Mouse (Mus musculus) heart, embryonic 10.5 days (tissue): ENCODE results near the gene Ccdc170. TPM values are rescaled to one million over a fixed set of nuclear protein-coding genes. Genes with fewer than 3 reads are reported as not detected.
"Not testable (repeated sequence)": the region's sequence is repeated elsewhere in the genome, so short reads cannot be mapped to it uniquely, and the experiment has no call there.

ENCODE experiments used
- DNase-seq: peaks from one replicate; pipeline ENCODE4 v3.0.0-alpha.2; 2017; ENCODE audit warnings: low spot score
- H3K27ac ChIP-seq: fragments of 300-500 bp; sonication (generic); 2 replicates; pipeline ENCODE4 v1.5.1; 2016; ENCODE audit warnings: mild to moderate bottlenecking
- H3K27me3 ChIP-seq: fragments of 300-500 bp; sonication (generic); 2 replicates; pipeline ENCODE4 v1.6.1; 2016; ENCODE audit warnings: mild to moderate bottlenecking; ENCODE audit not compliant: poor library complexity, insufficient read depth, severe bottlenecking
- H3K36me3 ChIP-seq: fragments of 300-500 bp; sonication (generic); 2 replicates; pipeline ENCODE4 v1.6.1; 2016; ENCODE audit warnings: mild to moderate bottlenecking, moderate library complexity
- H3K4me1 ChIP-seq: fragments of 300-500 bp; sonication (generic); 2 replicates; pipeline ENCODE4 v1.6.1; 2016; ENCODE audit warnings: mild to moderate bottlenecking
- H3K4me3 ChIP-seq: fragments of 300-500 bp; sonication (generic); 2 replicates; pipeline ENCODE4 v1.5.1; 2016; ENCODE audit warnings: mild to moderate bottlenecking, moderate library complexity
- H3K9me3 ChIP-seq: fragments of 300-500 bp; sonication (generic); 2 replicates; pipeline ENCODE4 v1.6.1; 2016; ENCODE audit warnings: mild to moderate bottlenecking, moderate library complexity
- WGBS: fragments of 180-500 bp; shearing (Covaris S2); methylation state at CpG from one replicate; pipeline ENCODE4 v1.1.7; 2016; 5-methylcytosine and 5-hydroxymethylcytosine counted together
- polyA plus RNA-seq: library from polyadenylated mRNA; unstranded; fragments of >200 nt; fragmentation: Nextera tagmentation; extraction: Ambion mirVana; gene quantifications from 2 replicates; pipeline ENCODE4 v1.2.1, GENCODE M21; 2016

Gene Ccdc170
- polyA plus RNA-seq: 0.10 TPM in 1 of 2 replicates, not detected in the other

- Histone ChIP-seq H3K27ac (no peak within 1 kb of the TSS), H3K4me3 (no peak within 1 kb of the TSS), H3K36me3 (no peaks in the 10 kb centered on the region), H3K27me3 (no peaks in the 10 kb centered on the region), H3K9me3 (no peaks in the 10 kb centered on the region), H3K4me1 (peaks cover 5% of the 10 kb centered on the region)
- WGBS: 39% methylated on average over 11 of the region's 11 CpGs
- no peak for DNase-seq
Observed at GRCm38 (mm10) chr10:4482355-4482754, at the start of gene Ccdc170. Gene Ccdc170 (plus strand): TSS chr10:4482502.

DNA sequence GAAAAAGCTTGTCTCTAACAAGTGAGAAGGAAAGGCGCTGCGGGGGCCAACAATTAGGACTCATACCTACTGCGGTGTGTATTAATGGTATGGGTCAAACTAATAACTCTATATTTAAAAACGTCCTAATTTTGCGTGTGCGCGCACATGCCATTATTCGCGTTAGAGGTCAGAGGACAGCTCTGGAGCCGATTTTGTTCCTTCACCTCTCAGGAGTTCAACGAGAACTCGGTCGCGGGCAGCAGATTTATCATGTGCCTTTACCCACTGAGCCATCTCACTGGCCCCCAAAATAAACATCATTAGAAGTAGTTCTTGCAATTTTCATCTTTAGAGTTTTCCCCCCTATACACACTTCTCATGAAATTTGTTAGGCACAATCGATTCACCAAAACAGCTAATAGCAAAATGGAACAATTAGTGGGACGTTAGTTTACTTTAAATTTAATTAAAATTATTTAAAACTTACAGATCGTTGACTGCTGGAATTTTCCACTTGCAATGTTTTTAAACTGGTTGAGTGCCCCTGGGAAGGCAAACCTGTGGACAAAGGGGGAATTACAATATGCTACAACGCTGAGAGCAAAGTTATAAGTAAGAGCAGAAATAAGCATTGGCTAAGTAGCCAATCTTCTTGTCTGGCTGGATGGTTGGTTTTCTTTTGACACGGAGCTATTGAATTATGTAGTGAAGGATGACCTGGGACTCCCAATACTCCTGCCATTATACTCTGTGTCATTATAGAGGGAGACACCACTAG, 49.1 kb upstream of the Ccdc170 start:
- H3K9me3 ChIP-seq: no peaks in the 10 kb centered on the region
- H3K27me3 ChIP-seq: no peaks in the 10 kb centered on the region
- H3K27ac ChIP-seq: peak overlapping the region; percentile 93
- DNase-seq: no peak
- WGBS: 13% methylated on average over 19 of the region's 19 CpGs
- H3K36me3 ChIP-seq: peaks cover 27% of the 10 kb centered on the region
- peak overlapping the region; percentile 77 for H3K4me3 ChIP-seq
- H3K4me1 ChIP-seq: peaks cover 11% of the 10 kb centered on the region; the same call in 1 of the 2 replicates

DNA sequence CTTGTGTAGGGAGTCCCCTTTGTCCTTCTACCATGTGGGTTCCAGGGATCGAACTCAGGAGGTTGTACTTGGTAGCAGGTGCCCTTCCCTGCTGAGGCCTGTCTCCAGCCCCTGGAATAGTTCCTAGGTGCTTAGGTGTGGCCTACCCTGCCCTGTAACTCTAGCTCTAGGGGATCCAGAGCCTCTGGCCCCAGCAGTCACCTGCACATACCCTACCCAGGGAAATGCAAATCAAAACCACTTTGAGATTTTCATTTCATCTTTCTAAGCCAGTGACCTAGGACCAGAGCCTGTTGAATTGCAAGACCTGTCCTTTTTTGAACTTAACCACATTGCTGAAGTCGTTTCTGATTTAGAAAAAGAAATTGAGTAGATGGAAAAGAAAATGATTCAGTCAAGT, 48.4 kb upstream of the Ccdc170 start:
- H3K4me3 ChIP-seq, H3K9me3 ChIP-seq, H3K27ac ChIP-seq, DNase-seq, H3K27me3 ChIP-seq: not testable (repeated sequence)
- Histone ChIP-seq H3K36me3 (peaks cover 27% of the 10 kb centered on the region), H3K4me1 (peaks cover 11% of the 10 kb centered on the region; the same call in 1 of the 2 replicates)
- 87% methylated on average over 2 of the region's 2 CpGs for WGBS

DNA sequence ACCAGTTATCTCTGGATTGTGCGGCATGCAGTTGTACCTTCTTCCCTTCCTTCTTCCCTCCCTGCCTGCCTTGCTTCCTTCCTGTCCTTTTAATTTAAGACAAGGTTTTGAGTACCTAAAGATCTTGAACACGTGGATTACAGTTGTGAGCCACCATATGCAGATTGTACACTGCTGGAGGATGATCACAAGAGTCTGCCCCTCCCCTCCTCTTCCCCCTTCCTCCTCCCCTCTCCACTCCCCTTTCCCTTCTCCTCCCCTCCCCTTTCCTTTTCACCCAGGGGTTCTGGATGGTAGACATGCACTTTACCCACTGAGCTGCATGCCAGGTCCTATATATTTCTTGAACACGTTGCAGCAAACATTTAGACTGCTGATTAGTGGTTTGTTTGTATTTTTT, 46.9 kb upstream of the Ccdc170 start:
- peaks cover 38% of the 10 kb centered on the region for H3K36me3 ChIP-seq
- no peak for DNase-seq
- WGBS: 90% methylated on average over 3 of the region's 3 CpGs

DNA sequence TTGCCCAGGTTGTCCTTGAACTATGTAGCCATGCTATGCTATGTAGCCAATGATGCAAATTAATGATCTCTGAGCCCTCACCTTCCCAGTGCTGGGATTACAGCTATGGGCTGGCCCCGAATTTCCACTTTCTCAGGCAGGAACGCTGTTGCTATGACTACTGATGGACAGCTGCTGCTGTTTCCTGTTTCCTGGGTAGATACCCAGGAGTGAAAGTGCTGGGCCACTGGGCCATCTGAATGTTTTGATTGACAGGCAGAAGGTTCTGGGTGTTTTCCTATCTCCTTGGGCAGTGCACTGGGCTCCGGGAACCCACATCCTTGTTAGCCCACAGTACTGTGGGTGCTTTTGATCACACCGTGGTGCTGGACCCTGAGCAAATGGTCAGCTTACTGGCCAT, 25.9 kb upstream of the Ccdc170 start:
- H3K9me3 ChIP-seq: no peaks in the 10 kb centered on the region
- H3K4me3 ChIP-seq: no peak overlapping the region
- DNase-seq: no peak
- H3K36me3 ChIP-seq: peaks cover 48% of the 10 kb centered on the region
- H3K4me1 ChIP-seq: no peaks in the 10 kb centered on the region
- no peak overlapping the region for H3K27ac ChIP-seq
- H3K27me3 ChIP-seq: no peaks in the 10 kb centered on the region
- WGBS: 63% methylated on average over 4 of the region's 4 CpGs

More for the DNA sequence above, 46.9 kb upstream of the Ccdc170 start:
- no peaks in the 10 kb centered on the region for H3K27me3 ChIP-seq
- no peaks in the 10 kb centered on the region for H3K9me3 ChIP-seq
- peaks cover 9% of the 10 kb centered on the region; the same call in 1 of the 2 replicates for H3K4me1 ChIP-seq
- H3K4me3 ChIP-seq: no peak overlapping the region
- no peak overlapping the region for H3K27ac ChIP-seq

GRCm38 (mm10) chr10:4460201-4460600, 22.1 kb upstream of the Ccdc170 start:
- 86% methylated on average over 2 of the region's 2 CpGs for WGBS
- Histone ChIP-seq H3K36me3 (peaks cover 13% of the 10 kb centered on the region), H3K4me3 (no peak overlapping the region), H3K4me1 (no peaks in the 10 kb centered on the region), H3K9me3 (no peaks in the 10 kb centered on the region), H3K27ac (no peak overlapping the region), H3K27me3 (no peaks in the 10 kb centered on the region)
- DNase-seq: no peak

- no peak overlapping the region for H3K4me3 ChIP-seq
- H3K27me3 ChIP-seq: no peaks in the 10 kb centered on the region
- H3K9me3 ChIP-seq: no peaks in the 10 kb centered on the region
- H3K27ac ChIP-seq: no peak overlapping the region
- no peaks in the 10 kb centered on the region for H3K4me1 ChIP-seq
- no peaks in the 10 kb centered on the region for H3K36me3 ChIP-seq
- DNase-seq: no peak
- WGBS: 72% methylated on average over 7 of the region's 7 CpGs
Observed at GRCm38 (mm10) chr10:4465799-4466198, 16.5 kb upstream of the Ccdc170 start.

DNA sequence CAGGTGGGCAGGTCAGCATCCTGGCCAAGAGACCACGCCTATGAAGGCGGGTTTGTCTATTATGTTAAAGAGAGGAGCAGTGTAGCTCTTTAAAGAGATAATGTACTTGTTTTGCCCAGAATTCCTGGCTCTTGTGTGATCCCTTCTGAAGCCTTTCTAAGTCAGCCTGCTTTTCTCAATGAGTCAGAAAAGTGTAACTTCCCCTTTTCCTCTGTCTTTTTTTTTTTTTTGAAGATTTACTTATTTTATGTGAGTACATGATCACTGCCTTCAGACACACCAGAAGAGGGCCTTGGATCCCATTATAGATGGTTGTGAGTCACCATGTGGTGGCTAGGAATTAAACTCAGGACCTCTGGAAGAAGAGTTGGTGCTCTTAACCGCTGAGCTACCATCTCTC, 12.9 kb upstream of the Ccdc170 start:
- H3K4me1 ChIP-seq: peaks cover 6% of the 10 kb centered on the region
- H3K9me3 ChIP-seq: no peaks in the 10 kb centered on the region
- DNase-seq: no peak
- no peaks in the 10 kb centered on the region for H3K36me3 ChIP-seq
- no peaks in the 10 kb centered on the region for H3K27me3 ChIP-seq
- no peak overlapping the region for H3K27ac ChIP-seq
- WGBS: 75% methylated on average over 3 of the region's 3 CpGs
- H3K4me3 ChIP-seq: no peak overlapping the region

- Histone ChIP-seq H3K27me3 (no peaks in the 10 kb centered on the region), H3K9me3 (no peaks in the 10 kb centered on the region), H3K36me3 (no peaks in the 10 kb centered on the region), H3K4me1 (peaks cover 6% of the 10 kb centered on the region), H3K27ac (no peak overlapping the region), H3K4me3 (peak overlapping the region; percentile 18; the same call in 1 of the 2 replicates)
- WGBS: 49% methylated on average over 11 of the region's 11 CpGs
- peak; percentile 86 for DNase-seq
Observed at GRCm38 (mm10) chr10:4473591-4473993, 8.7 kb upstream of the Ccdc170 start.

DNA sequence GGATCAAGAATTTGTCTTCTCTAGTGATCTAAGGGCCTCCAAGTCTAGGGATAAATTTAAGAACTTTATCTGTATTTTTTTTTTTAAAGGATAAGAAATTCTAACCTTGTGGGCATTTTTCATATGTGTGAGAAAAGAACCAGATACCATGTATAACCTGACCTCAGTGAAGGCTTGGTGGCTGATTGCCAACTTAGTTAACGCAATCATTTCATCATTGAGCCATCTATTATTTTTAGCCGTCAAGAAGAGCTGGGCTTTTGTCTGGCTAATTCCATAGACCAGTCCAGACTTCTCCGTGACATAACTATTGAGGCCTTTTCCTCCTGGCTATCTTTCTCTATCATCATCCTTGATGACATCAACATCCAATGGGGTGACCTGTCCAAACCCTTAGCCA, 6.9 kb upstream of the Ccdc170 start:
- Histone ChIP-seq H3K4me3 (no peak overlapping the region), H3K4me1 (peaks cover 6% of the 10 kb centered on the region), H3K27ac (no peak overlapping the region), H3K36me3 (no peaks in the 10 kb centered on the region), H3K9me3 (no peaks in the 10 kb centered on the region), H3K27me3 (no peaks in the 10 kb centered on the region)
- 95% methylated on average over 3 of the region's 3 CpGs for WGBS
- no peak for DNase-seq

DNA sequence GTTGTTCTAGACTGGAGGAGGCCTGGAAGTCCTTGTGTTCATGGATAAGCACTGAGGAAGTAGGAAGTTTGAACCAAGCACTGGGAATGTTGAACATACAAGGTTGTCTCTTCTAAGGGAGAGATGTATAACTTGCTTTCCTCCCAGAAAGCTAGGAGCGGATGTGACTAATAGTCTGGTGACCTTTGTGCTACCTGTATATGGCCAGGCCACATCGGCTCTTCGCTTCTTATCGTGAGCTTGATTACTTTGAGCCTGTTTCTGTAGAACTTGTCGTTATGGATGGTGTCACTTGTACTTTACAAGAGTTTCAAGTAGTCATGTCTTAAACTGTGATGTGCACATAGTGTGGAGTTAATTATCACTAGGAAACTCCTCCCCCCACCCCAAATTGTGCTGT, 5.7 kb upstream of the Ccdc170 start:
- no peaks in the 10 kb centered on the region for H3K27me3 ChIP-seq
- no peak overlapping the region for H3K4me3 ChIP-seq
- DNase-seq: no peak
- H3K4me1 ChIP-seq: peaks cover 6% of the 10 kb centered on the region
- no peaks in the 10 kb centered on the region for H3K36me3 ChIP-seq
- WGBS: 82% methylated on average over 5 of the region's 5 CpGs
- H3K9me3 ChIP-seq: no peaks in the 10 kb centered on the region
- H3K27ac ChIP-seq: no peak overlapping the region

- H3K9me3 ChIP-seq: no peaks in the 10 kb centered on the region
- no peaks in the 10 kb centered on the region for H3K27me3 ChIP-seq
- peaks cover 5% of the 10 kb centered on the region for H3K4me1 ChIP-seq
- no peak overlapping the region for H3K4me3 ChIP-seq
- H3K27ac ChIP-seq: no peak overlapping the region
- H3K36me3 ChIP-seq: no peaks in the 10 kb centered on the region
- DNase-seq: no peak
- 88% methylated on average over 3 of the region's 3 CpGs for WGBS
Observed at GRCm38 (mm10) chr10:4480929-4481328, 1.4 kb upstream of the Ccdc170 start.

DNA sequence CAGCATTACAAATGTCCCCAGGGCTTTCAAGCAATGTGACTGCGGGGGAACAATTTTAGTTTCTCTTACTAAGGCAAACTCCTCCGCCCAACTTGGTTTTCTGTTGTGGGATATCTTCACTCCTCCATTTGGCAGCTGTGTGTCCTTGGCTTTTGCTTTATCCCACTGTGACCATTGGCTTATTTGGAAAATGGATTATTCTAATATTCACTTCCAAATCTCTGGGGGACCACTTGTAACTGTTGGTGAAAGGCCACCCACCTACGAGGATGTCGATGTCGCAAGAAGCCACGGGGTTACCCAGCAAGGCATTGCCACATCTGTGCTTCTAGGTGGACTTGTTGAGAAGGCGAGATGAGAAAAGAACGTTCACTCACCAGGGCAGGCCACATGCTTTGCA, 607 bp upstream of the Ccdc170 start:
- peaks cover 5% of the 10 kb centered on the region for H3K4me1 ChIP-seq
- H3K4me3 ChIP-seq: no peak overlapping the region
- no peaks in the 10 kb centered on the region for H3K27me3 ChIP-seq
- WGBS: 78% methylated on average over 8 of the region's 8 CpGs
- H3K27ac ChIP-seq: no peak overlapping the region
- no peak for DNase-seq
- H3K9me3 ChIP-seq: no peaks in the 10 kb centered on the region
- H3K36me3 ChIP-seq: no peaks in the 10 kb centered on the region

DNA sequence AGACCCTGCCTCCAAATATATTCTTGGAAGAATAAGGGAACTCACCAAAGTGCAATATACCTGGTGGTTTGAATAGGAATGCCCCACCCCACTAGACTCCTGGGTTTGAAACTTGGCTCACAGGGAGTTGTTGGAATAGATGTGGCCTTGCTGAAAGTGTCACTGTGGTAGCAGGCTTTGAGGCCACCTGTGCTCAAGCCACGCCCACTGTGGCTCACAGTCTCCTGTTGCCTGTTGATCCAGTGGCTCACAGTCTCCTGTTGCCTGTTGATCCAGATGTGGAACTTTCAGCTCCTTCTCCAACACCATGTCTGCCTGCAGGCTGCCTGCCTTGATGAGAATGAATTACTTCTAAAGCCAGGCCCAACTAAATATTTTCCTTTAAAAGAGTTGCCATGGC, 1.5 kb downstream of the Ccdc170 start:
- no peak for DNase-seq
- WGBS: 77% methylated on average over 1 of the region's 1 CpGs

More for the DNA sequence above, 1.5 kb downstream of the Ccdc170 start:
- peaks cover 5% of the 10 kb centered on the region for H3K4me1 ChIP-seq
- H3K27ac ChIP-seq: no peak overlapping the region
- no peaks in the 10 kb centered on the region for H3K9me3 ChIP-seq
- no peak overlapping the region for H3K4me3 ChIP-seq
- H3K27me3 ChIP-seq: no peaks in the 10 kb centered on the region
- H3K36me3 ChIP-seq: no peaks in the 10 kb centered on the region
